Comparison of ENCODE assay signal across 8 mouse cellular contexts in genomic region chr5:111195488-111196485, GRCm38 (mm10).
DNase-seq lines count a peak whose midpoint lies in the region; ATAC-seq lines count a peak whose summit lies in the region.

No protein-coding gene starts in this region.

- ATAC-seq in intestine, embryonic 16.5 days, result peak; percentile 83

- no peak overlapping the region for H3K9ac ChIP-seq in intestine, embryonic 16.5 days (ENCODE audit: low read depth, low read length)

- no peaks in the 10 kb centered on the region for H3K36me3 ChIP-seq in intestine, embryonic 16.5 days (ENCODE audit: control insufficient read depth, insufficient read depth, low read length)

- no peaks in the 10 kb centered on the region for H3K27me3 ChIP-seq in intestine, embryonic 16.5 days (replicated peaks; ENCODE audit: control insufficient read depth, insufficient read depth, low read length)

- H3K9me3 ChIP-seq in intestine, embryonic 16.5 days (ENCODE audit: control insufficient read depth, low read length), result no peaks in the 10 kb centered on the region

- peaks cover 17% of the 10 kb centered on the region for H3K4me1 ChIP-seq in intestine, embryonic 16.5 days (ENCODE audit: control insufficient read depth, insufficient read depth, low read length)

- DNase-seq in testis, postnatal 14 days (ENCODE audit: low spot score), result peak; percentile 66
- no peak for DNase-seq in testis, postnatal 10 days (ENCODE audit: low spot score)
- peak; percentile 54 to 60 for DNase-seq in cerebellum, postnatal 36 days
- DNase-seq in thymus, postnatal 36 days, result peak; percentile 39 to 53
- no peak for DNase-seq in layer of hippocampus, adult 18-20 months (ENCODE audit: low spot score in 2 of 2)
- DNase-seq in right cerebral cortex, postnatal 14 days, result no peak
- no peak for DNase-seq in urinary bladder, adult 2 months (ENCODE audit: low spot score)

- H3K4me3 ChIP-seq in intestine, embryonic 16.5 days (ENCODE audit: low read length), result no peak overlapping the region

- 43% methylated on average over 11 of the region's 11 CpGs for WGBS in intestine, embryonic 16.5 days

- H3K27ac ChIP-seq in intestine, embryonic 16.5 days (ENCODE audit: low read length), result no peak overlapping the region

- H3K4me2 ChIP-seq in intestine, embryonic 16.5 days (ENCODE audit: low read depth, low read length), result no peak overlapping the region

Comparison
In these comparisons a context has a peak if more than half of its experiments do, and no peak if none do; other contexts are left out.
1. DNase-seq: peak in testis, postnatal 14 days (single experiment), cerebellum, postnatal 36 days (2 of 2) and thymus, postnatal 36 days (2 of 2); none in testis, postnatal 10 days (single experiment), layer of hippocampus, adult 18-20 months (0 of 2), right cerebral cortex, postnatal 14 days (single experiment) and urinary bladder, adult 2 months (single experiment).